Mouse (Mus musculus): Measurements from ENCODE around the gene Btbd19.

Btbd19 gene

GRCm38 (mm10) chr4:117113237-117113636 is 12.3 kb downstream of the Btbd19 start:
- DNase-seq (ENCODE audit: low spot score), result no peak

- no peak for DNase-seq (ENCODE audit: low spot score)
Observed at GRCm38 (mm10) chr4:117110985-117111384, 14.5 kb downstream of the Btbd19 start.

GRCm38 (mm10) chr4:117110249-117110648 is 15.3 kb downstream of the Btbd19 start:
- no peak for DNase-seq (ENCODE audit: low spot score)

DNA sequence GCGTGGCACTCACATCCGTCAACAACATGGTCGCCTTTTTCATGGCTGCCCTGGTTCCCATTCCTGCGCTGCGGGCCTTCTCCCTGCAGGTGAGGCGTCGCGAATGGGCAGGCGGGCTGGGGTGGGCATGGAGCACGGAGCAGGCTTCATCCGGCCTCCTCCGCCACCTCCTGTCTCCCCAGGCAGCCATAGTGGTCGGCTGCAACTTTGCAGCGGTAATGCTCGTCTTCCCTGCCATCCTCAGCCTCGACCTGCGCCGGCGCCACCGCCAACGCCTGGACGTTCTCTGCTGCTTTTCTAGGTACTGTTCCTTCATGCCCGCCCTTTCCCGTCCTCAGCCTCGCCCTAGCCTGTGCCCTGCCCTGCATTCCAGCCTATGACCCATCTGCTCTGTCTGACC is 16.2 kb downstream of the Btbd19 start:
- no peak for DNase-seq (ENCODE audit: low spot score)

DNA sequence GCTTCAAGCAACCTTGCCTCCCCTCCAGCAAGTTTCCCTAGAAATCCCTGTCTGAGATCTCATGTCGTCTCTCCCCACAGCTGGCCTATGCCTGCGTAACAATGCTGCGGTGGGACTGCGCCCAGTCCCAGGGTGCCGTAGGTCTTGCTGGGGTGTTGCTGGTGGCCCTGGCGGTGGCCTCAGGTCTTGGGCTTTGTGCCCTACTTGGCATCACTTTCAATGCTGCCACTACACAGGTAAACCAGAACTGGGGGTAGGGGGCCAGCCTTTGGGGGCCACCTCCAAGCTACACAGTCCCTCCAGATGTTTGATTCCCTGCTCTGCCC is 17.0 kb downstream of the Btbd19 start:
- no peak for DNase-seq (ENCODE audit: low spot score)

DNA sequence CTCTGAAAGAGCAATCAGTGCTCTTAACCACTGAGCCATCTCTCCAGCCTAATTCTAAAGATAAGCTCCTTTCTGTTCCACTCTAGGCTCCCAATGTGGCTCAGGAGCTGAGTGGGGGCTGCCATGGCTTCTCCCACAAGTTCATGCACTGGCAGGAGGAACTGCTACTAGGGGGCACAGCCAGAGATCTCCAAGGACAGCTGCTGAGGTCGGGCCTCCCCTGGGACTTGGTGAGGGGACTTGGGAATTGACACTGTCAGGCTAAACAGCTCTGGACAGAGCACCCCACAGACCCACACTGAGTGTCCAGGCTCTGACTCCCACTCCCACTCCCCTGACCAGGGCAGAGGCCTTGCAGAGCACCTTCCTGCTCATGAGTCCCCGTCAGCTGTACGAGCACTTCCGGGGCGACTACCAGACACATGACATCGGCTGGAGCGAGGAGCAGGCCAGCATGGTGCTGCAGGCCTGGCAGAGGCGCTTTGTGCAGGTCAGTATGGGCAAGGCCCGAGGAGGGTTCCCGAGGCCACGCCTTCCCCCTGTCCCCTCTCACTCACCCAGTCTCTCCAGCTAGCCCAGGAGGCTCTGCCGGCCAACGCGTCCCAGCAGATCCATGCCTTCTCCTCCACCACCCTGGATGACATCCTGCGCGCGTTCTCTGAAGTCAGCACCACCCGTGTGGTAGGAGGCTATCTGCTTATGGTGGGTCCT is 17.6 kb downstream of the Btbd19 start:
- DNase-seq (ENCODE audit: low spot score), result no peak

- no peak for DNase-seq (ENCODE audit: low spot score)
Observed at GRCm38 (mm10) chr4:117105127-117105526, 20.4 kb downstream of the Btbd19 start.

- DNase-seq (ENCODE audit: low spot score), result no peak
Observed at GRCm38 (mm10) chr4:117104672-117105071, 20.9 kb downstream of the Btbd19 start.

GRCm38 (mm10) chr4:117101218-117101617 is 24.3 kb downstream of the Btbd19 start:
- DNase-seq (ENCODE audit: low spot score), result no peak

GRCm38 (mm10) chr4:117100036-117100435 is 25.5 kb downstream of the Btbd19 start:
- DNase-seq (ENCODE audit: low spot score), result no peak

DNA sequence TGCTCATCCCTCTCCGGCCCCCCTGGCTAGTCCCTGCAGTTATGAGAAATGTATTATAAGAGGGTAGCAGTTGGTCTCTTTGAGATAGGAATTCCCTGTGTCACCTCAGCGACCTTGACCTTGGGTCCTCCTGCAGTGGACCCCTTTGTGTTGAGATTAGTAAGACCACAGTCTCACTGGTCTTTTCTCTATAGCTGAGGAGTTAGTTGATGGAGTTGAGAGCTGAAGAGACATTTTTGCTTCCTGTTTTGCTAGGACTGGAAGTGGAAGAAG is 26.8 kb downstream of the Btbd19 start:
- DNase-seq (ENCODE audit: low spot score), result no peak

DNA sequence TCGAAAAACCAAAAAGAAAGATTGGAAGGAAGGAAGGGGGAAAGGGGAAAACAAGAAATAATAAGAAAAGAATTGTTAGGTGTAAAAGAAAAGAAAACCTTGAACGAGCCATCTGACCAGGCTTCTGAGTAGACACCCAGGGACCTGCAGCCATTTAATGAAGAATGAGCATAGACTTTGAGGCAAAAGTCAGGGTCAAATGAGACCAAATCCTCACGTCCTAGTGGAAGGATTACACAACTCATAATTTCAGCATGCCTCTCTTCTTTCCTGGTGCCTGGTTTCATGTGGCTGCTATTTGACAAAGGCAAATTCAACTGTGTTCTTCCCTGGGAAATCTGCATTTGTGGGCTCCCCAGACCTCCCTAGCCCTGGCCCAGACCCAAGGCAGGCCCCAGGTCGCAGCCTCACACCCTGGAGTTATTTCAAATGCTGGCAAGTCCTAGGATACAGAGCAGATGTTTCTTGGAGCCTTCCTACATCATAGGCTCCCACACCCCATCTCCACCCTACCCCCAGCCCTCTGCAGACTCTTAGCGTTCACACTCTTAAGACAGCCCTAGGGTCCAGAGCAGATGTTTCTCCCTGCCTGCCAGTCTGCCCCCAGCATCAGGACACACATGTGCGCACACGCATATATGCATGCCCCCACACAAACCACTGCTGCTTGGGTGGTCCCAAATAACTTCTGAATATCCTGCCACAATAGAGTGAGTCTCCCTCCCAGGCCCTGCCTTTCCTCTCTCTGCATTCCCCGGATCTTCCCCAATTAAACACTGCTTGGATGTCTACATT is 27.4 kb downstream of the Btbd19 start:
- DNase-seq (ENCODE audit: low spot score), result no peak

- no peak for DNase-seq (ENCODE audit: low spot score)
Observed at GRCm38 (mm10) chr4:117096666-117097065, 28.9 kb downstream of the Btbd19 start.

- no peak for DNase-seq (ENCODE audit: low spot score)
Observed at GRCm38 (mm10) chr4:117095551-117096452, 29.7 kb downstream of the Btbd19 start, which contains the start of gene Ptch2. TSS of gene Ptch2 (plus strand) at chr4:117096075.

GRCm38 (mm10) chr4:117094626-117095361 is 30.7 kb downstream of the Btbd19 start:
- DNase-seq (ENCODE audit: low spot score), result no peak

GRCm38 (mm10) chr4:117090586-117090985 is 34.9 kb downstream of the Btbd19 start:
- DNase-seq (ENCODE audit: low spot score), result peak; percentile 62

- DNase-seq (ENCODE audit: low spot score), result peak; percentile 60
Observed at GRCm38 (mm10) chr4:117087948-117088640, 37.4 kb downstream of the Btbd19 start.

DNA sequence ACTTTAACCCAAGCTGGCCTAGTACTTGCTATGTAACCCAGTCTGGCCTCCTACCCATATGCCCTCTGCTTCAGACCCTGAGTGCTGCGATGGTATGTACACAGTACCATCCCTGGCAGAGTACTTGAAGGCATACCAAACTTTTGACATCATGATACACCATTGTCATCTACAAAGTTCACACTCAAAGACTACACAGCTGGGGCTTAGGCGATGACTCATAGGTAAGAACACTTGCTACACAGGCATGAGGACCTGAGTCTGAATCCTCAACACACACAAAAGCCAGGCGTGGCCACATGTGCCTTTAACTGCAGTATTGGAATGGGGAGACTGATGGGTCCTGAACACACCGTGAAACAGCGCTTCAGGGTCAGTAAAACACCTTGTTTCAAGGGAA is 54.3 kb downstream of the Btbd19 start:
- no peak for DNase-seq (ENCODE audit: low spot score)

DNA sequence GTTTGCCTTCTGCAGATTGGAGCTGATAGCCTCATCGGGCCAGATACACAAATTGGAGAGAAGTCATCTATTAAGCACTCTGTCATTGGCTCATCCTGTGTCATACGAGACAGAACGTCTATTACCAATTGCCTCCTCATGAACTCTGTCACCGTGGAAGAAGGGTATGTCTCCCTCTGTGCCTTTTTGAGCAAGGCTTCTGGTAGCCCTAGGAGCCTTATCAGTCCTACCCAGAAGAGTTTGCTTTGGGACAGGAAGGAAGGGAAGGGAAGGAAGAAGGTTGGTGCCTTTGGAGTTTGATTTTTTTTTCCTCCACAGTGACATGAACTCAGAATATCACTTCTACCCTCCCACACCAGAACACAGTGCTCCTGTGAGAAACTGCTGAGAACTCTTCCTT is 54.9 kb downstream of the Btbd19 start:
- DNase-seq (ENCODE audit: low spot score), result no peak

GRCm38 (mm10) chr4:117069647-117070046 is 55.9 kb downstream of the Btbd19 start:
- DNase-seq (ENCODE audit: low spot score), result no peak

Measured in c-Kit-positive CD71-positive TER-119-positive erythroid progenitor cells, embryonic 14.5 days (primary cell).